Mouse (Mus musculus) liver, adult 2 months (tissue): ENCODE measurements around the gene Hspbp1.

ENCODE experiments used
- CTCF ChIP-seq: fragments of 200-500 bp; IDR thresholded peaks from 2 replicates; pipeline ENCODE4 v1.5.1; 2011; ENCODE audit warnings: low read depth, low read length, control low read depth
- POLR2A ChIP-seq: fragments of 200-500 bp; IDR thresholded peaks from 2 replicates; pipeline ENCODE4 v1.6.1; 2011; ENCODE audit warnings: low read length, control low read depth; ENCODE audit not compliant: insufficient read depth; ENCODE audit errors: extremely low read depth

GRCm38 (mm10) chr7:4712594-4712993 is 27.7 kb upstream of the Hspbp1 start:
- TF ChIP-seq CTCF (no peak), POLR2A (no peak)
